Mouse (Mus musculus) E14TG2a.4 (cell line): Measurements from ENCODE around the gene AU040320.

ENCODE experiments used
- CTCF ChIP-seq: conservative IDR thresholded peaks from 2 replicates; pipeline ENCODE4 v1.5.1; 2014; ENCODE audit warnings: low read length
- POU5F1 ChIP-seq: IDR thresholded peaks from 2 replicates; pipeline ENCODE4 v1.6.1; 2014; ENCODE audit warnings: low read length, borderline replicate concordance

DNA sequence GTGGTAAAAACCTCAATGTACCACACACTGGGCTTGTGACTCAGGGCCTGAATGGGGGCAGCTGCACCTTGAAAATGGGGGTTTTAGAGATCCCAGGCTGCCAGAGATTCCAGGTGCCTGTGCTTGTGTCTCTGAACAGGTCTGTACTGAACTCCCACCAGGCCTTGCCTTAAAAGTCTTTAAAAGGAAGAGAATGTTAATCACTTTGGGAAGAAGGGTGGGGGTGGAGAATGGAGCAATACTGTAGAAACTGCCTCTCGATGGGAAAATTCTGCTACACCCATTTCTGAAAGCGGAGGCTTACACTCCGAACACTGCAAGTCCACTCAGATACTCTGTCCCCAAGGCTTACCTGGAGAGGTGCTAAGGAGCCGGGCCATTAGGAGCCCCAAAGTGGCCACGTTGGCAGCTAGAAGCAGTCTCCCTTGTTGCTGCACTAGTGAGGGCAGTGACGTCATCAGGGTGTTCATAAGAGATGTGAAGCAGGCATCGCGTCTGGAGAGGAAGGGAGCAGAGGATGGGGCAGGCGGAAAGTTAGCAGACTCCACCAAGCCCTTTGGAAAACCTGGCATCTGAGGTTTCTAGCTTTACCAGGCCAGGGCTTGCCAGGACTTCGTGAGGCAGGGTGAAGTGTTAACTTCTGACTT lies 7.0 kb upstream of the AU040320 start:
- TF ChIP-seq CTCF, result no peak
- TF ChIP-seq POU5F1, result no peak
